Mouse (Mus musculus) kidney, postnatal 36 days (tissue): Measurements from ENCODE around the gene Urad.

ENCODE experiments used
- DNase-seq, 2 experiments: peaks; one replicate each; pipeline ENCODE4 v3.0.0; 2021 to 2022; ENCODE audit warnings: mixed read lengths in 2 of 2

Gene Urad

DNA sequence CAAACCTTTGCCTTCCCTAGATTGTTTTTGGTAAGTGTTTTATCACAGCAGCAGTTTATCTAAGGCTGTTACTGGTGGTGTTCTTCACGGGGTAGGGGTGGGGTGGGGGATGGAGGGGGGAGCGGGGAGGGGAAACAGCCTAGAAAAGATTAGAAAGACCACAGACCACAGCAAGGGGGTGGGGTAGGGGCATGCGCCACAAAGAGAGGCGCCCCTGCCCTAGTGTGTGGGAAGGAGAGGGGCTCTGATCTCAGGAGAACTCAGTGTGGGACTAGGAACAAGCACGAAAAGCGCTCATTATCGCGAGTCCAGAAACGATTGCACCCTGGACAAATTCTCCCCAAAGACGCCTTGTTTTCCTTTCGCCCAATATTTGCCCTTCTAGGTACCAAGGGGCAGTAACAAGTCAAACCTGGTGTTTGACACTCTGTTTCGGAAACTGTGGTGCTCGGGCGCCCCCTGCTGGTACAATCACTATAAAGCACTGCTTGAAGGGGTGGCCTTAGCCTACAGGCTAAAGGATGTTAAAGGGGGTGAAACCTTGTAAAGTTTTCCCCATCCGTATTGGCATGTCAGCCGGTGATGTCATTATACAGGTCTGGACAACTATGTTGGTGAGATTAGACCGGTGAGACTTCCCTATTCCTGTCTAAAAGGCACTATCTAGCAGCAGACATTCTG lies 1.1 kb upstream of the Urad start:
- peak; percentile 47 to 89 for DNase-seq

GRCm38 (mm10) chr5:147319653-147320052 lies 2.6 kb downstream of the Urad start:
- peak in 1 of 2 experiments; percentile 64 for DNase-seq

- peak in 1 of 2 experiments; percentile 49 for DNase-seq
Observed at GRCm38 (mm10) chr5:147317991-147318390, 4.2 kb downstream of the Urad start.

DNA sequence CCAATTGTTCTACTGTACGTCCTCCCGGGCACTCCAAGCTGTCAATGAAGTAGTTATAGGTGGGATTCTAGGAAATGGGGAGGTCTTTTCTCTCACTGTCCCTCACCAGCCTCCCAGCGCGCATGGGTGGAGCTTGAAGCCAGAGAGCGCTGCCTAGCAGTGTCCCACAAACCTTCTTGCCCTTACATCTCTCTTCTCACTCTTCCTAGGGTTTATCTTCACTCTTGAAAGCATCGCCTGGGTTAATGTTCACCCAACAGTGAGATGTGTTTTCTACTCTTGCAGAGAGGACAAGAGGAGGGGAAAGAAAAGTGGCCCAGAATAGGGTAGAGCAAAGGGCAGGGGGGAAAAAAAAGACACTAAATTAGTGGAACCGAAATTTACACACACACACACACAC lies 4.9 kb downstream of the Urad start:
- peak in 1 of 2 experiments; percentile 11 for DNase-seq

DNA sequence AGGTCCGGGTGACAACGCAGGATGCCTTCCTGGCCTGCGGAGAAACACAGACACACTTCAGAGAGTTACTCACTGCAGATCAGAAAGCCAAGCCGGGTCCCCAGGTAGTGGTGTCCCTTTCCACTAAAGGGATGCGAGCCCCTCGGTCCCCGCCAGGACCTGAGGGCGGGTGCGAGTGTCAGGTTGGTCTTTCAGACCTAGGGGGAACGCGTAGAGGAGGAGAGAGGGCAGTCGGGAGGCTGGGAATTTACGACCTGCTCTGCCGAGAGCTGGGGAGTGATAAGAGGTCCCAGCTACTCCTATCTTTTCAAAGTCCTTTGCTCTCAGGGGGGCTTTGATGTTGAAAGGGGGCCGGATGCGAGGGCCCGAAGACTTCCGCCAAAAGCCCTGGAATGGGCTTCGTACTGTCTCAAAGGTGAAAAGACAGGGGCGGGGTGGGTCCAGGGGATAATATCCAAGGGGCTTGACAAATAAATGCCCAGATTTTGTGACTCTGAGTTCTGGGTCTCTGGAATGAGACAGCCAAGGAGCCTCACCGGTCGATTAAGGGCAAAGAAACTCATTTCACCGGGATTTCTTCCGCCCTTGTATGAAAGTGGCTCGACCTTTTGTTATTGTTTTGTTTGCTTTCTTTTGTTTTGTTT lies 6.7 kb downstream of the Urad start:
- no peak for DNase-seq

DNA sequence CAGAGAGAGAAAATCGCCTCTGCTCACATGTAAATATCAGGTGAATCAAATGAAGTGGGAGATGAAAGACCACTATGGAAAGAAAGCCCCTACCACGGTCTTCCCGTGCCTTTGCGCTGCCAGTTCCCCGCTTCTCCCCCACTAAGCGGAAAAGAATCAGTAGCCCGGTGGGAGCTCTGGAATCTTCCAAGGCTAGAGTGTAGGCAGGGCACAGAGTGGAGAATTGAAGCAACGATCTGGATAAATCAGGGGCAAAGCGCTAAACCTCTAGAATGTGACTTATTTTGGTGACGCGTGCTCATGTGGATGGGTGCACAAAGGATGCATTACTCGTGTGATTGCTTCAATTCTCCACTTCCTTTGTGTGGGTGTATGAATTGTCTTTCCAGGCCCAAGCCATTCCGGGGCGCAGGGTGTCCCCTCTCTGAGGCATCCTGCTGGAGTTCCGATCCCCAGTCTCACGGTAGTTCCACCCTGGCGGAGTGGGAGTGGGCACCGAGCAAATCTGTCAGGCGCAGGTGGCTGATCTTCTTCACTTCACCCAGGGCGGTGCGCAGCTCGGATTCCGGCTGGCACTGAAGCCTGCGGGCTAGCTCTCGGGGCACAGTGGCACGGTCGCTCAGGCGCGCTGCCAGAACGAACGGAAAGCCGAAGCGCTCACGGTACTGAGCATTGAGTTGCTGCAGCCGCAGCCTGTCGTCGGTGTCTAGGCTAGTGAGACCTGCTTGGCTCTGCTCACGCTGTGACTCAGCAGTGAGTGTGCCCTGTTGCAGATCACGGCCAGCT lies 7.4 kb downstream of the Urad start:
- DNase-seq: no peak

GRCm38 (mm10) chr5:147312830-147313685 lies 9.2 kb downstream of the Urad start:
- DNase-seq: no peak

DNA sequence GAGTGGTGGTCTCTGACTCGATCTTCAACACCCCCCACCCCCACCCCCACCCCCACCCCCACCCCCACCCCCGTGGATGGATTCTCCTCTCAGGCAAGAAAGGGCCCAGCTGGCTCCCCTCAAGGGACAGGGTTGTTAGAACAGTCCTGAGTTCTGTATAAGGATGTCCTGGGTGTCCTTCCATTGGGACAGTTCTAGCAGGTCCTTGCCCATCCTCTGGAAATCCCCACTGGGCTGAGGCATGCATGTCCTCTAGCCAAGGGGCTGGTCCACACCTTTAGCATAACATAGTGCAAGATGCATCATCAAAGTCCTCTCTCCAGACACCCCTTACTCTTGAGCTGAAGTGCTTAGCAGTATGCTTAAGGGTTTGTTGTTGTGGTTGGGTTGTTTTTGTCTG lies 12.5 kb downstream of the Urad start:
- no peak for DNase-seq

DNA sequence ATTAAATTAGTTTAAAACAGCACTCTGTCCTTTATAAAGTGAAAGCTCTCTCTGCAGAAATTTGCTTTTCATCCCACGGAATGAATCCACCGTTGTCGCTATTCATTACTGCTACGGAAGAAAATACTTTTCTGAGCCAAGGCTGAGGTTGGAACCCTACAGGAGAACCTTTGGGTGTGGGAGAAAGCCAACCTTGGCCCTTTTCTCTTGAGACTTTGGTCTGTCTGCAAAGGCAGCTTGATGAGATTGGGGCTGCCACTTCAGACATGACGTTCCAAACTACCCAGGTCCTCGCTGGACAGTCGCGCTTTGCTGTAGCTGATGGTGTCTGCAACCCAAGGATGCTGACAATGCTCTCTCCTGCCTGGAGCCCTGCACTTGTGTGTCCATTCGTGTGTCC lies 13.8 kb downstream of the Urad start:
- DNase-seq: no peak

DNA sequence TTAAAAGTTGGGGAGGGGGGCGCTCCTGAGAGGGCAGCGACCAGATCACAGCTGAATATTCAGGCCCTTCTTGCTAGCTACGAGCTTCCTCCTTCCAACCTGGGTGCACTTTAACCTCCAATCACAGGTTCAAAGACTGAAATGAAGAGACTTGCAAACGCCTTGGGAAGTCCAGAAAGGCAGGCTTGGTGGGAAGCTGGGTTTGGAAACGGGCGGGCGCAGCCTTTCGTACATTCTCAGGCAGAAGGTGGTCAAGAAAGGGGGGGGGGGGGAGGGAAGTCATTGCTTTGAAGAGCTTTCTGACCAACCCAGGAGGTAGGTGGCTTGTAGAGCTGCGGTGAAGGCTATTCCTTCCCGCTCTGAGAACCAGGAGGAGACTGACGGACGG lies 14.8 kb downstream of the Urad start:
- no peak for DNase-seq

DNA sequence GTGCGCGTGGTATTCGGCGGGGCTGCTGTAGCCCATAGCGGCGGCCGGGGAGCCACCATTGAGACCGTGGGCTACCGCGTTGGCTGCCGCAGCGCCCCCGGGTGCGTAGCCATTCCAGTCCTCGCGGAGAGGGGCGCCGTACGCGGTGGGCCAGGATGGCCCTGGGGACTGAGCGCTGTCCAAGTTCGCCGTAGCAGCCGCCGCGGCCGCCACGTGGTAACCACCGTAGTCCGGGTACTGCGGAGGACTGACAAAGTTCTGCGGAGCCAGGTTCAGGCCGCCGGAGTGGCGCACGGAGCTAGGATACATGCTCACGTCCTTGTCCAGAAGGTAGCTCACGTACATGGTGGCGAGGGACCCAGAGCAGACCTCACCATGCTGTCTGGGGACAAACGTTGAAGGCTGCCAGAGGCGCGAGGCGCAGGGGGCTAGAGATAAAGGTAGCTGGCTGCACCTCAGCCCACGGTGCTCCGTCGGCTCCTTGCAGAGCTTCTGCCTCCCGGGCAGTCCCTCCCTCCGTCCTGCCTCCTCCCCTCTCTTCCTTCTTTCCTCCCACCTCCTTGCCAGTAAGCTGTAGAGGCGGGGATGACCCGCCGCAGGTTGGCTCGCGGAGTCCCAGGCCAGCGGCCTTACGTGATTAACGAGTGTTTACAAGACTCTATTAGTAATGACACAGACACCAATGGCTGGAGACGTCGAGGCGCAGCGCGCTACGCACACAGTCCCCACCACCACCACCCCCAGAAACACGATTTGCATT lies 15.4 kb downstream of the Urad start, which contains the start of gene Cdx2:
Cdx2 (minus strand) TSS at position 633 of the 760 bp plus-strand sequence.
- no peak for DNase-seq

DNA sequence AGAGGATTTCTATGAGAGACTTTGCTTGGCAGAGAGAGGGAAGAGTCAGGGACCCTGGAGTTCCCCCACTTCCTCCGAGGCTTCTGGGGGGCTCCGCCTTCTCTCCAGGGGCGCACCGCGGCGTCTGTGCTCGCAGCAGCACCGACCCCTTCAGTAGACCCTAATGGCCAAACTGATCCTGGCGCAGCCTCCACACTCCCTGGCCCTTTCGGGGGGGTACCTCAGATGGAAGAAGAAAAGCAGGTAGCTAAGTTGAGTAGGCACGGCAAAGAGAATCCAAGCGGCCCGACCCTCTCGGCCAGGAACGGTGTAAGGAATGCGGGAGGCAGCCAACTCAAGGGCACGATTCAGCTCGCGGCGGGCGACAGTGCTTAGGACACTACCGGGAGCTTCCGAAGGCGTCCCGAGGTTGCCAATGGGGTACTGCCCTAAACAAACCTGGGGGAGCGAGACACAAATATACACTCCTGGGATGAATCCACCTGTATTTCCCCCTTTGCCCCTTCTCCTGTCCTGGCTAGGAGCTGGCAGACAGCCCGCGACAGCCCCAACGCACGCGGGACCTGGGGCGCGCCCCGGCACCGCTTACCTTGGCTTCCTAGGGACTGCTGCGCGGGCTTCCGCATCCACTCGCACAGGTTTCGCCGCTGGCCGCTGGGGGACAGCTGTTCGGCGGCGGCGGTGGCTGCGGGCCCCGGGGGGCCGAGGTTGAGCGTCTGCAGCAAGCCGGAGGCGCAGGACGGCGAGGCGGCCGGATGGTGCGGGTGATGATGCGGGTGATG lies 16.2 kb downstream of the Urad start:
- no peak for DNase-seq

GRCm38 (mm10) chr5:147305166-147305565 lies 17.1 kb downstream of the Urad start:
- no peak for DNase-seq

- no peak for DNase-seq
Observed at GRCm38 (mm10) chr5:147304276-147305155, 17.7 kb downstream of the Urad start.

GRCm38 (mm10) chr5:147302746-147303400 lies 19.4 kb downstream of the Urad start:
- no peak for DNase-seq

GRCm38 (mm10) chr5:147302141-147302540 lies 20.1 kb downstream of the Urad start:
- no peak for DNase-seq

GRCm38 (mm10) chr5:147301781-147302070 lies 20.5 kb downstream of the Urad start:
- DNase-seq: no peak

- DNase-seq: no peak
Observed at GRCm38 (mm10) chr5:147300917-147301780, 21.1 kb downstream of the Urad start.

DNA sequence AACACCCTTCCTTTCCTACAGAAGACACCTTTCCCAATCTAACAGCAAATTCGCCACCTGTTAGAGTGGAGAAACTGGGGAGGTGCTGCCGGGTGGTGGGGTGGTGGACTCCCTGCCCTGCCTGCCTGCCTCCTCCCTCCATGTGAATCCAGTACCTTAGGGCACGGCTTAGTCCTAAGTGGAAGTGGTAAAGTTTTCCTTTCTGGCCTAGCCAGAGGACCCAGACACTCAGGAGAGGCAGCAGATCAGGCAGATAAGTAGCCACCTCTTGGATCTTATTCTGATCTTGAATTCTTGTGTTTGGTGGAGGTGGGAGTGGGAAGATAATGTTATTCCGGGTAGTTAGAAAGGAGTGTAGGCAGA lies 22.3 kb downstream of the Urad start:
- no peak for DNase-seq
